Mouse (Mus musculus) ES-Bruce4 (cell line): ENCODE data around the gene Defa30. TPM values are rescaled to one million over a fixed set of nuclear protein-coding genes. Genes with fewer than 3 reads are reported as not detected.
"Not testable (repeated sequence)": the region's sequence is repeated elsewhere in the genome, so short reads cannot be mapped to it uniquely, and the experiment has no call there.

Source experiments
- H3K27ac ChIP-seq: 2 replicates; pipeline ENCODE4 v1.5.1; 2012; ENCODE audit warnings: low read length, inconsistent platforms; ENCODE audit not compliant: insufficient read depth
- H3K27me3 ChIP-seq: 2 replicates; pipeline ENCODE4 v1.6.1; 2012; ENCODE audit warnings: mild to moderate bottlenecking, low read length, inconsistent platforms; ENCODE audit not compliant: control insufficient read depth, poor library complexity, insufficient read depth, severe bottlenecking
- H3K36me3 ChIP-seq: 2 replicates; pipeline ENCODE4 v1.6.1; 2012; ENCODE audit warnings: inconsistent platforms, mild to moderate bottlenecking, low read length, moderate library complexity; ENCODE audit not compliant: control insufficient read depth, poor library complexity, insufficient read depth, severe bottlenecking
- H3K4me1 ChIP-seq: one replicate; pipeline ENCODE4 v1.8.1; 2011; ENCODE audit warnings: low read length; ENCODE audit not compliant: control insufficient read depth, insufficient read depth
- H3K4me3 ChIP-seq: 2 replicates; pipeline ENCODE4 v1.5.1; 2011; ENCODE audit warnings: low read depth, mild to moderate bottlenecking, low read length
- H3K9ac ChIP-seq: 2 replicates; pipeline ENCODE4 v1.6.1; 2012; ENCODE audit warnings: low read depth, mild to moderate bottlenecking, inconsistent platforms; ENCODE audit not compliant: poor library complexity, severe bottlenecking
- H3K9me3 ChIP-seq: replicated peaks from 2 replicates; pipeline ENCODE4 v1.6.1; 2012; ENCODE audit warnings: mild to moderate bottlenecking, low read length, inconsistent platforms; ENCODE audit not compliant: control insufficient read depth, poor library complexity, insufficient read depth, severe bottlenecking
- CTCF ChIP-seq: IDR thresholded peaks from one replicate; pipeline ENCODE4 v1.8.1; 2011; ENCODE audit warnings: low read depth, low read length
- EP300 ChIP-seq: IDR thresholded peaks from 2 replicates; pipeline ENCODE4 v1.6.1; 2011; ENCODE audit warnings: low read depth, low read length; ENCODE audit not compliant: insufficient read depth
- POLR2A ChIP-seq: IDR thresholded peaks from one replicate; pipeline ENCODE4 v1.8.1; 2011; ENCODE audit warnings: low read length; ENCODE audit not compliant: insufficient read depth
- polyA plus RNA-seq: library from polyadenylated mRNA; stranded (reverse); fragments of >200 nt; gene quantifications from 2 replicates; pipeline ENCODE4 v1.2.4, GENCODE M21; 2011; ENCODE audit warnings: low read depth; ENCODE audit not compliant: missing spikeins, insufficient read depth, insufficient read length

The Defa30 gene
- not detected in 2 replicates for polyA plus RNA-seq

GRCm38 (mm10) chr8:21134342-21134741, at the start of gene Defa30:
Gene Defa30 (plus strand): TSS chr8:21134642.
- not testable (repeated sequence) for H3K36me3 ChIP-seq, H3K9ac ChIP-seq, H3K4me3 ChIP-seq, H3K9me3 ChIP-seq, H3K27ac ChIP-seq, H3K27me3 ChIP-seq, H3K4me1 ChIP-seq

GRCm38 (mm10) chr8:21093106-21093505, 41.3 kb upstream of the Defa30 start:
- H3K27me3 ChIP-seq, result no peaks in the 10 kb centered on the region

GRCm38 (mm10) chr8:21095950-21096349, 38.5 kb upstream of the Defa30 start, which contains the start of gene Gm14851:
Gene Gm14851 (minus strand): TSS chr8:21096050.
- not testable (repeated sequence) for H3K27me3 ChIP-seq, H3K9ac ChIP-seq, H3K9me3 ChIP-seq, H3K4me3 ChIP-seq, H3K27ac ChIP-seq, H3K36me3 ChIP-seq, H3K4me1 ChIP-seq

More at GRCm38 (mm10) chr8:21093106-21093505, 41.3 kb upstream of the Defa30 start:
- Histone ChIP-seq H3K4me3 (no peak overlapping the region), H3K4me1 (no peaks in the 10 kb centered on the region), H3K9ac (no peak overlapping the region), H3K9me3 (no peaks in the 10 kb centered on the region), H3K36me3 (no peaks in the 10 kb centered on the region), H3K27ac (no peak overlapping the region)
- TF ChIP-seq CTCF (no peak), EP300 (no peak), POLR2A (no peak)

- H3K36me3 ChIP-seq, H3K27ac ChIP-seq, H3K4me3 ChIP-seq, H3K27me3 ChIP-seq, H3K9ac ChIP-seq, H3K9me3 ChIP-seq, H3K4me1 ChIP-seq: not testable (repeated sequence)
Measured at GRCm38 (mm10) chr8:21161977-21162376, 27.5 kb downstream of the Defa30 start, which contains the start of gene Defa22. Gene Defa22 (plus strand): TSS chr8:21162277.

Other genes with a start within 250 kb of the Defa30 start
- not detected in 2 replicates for gene Defb33, start 242.0 kb upstream of the Defa30 start, polyA plus RNA-seq
- not detected in 2 replicates for gene Gm15056, start 232.0 kb upstream of the Defa30 start, polyA plus RNA-seq
- gene Gm6040, start 212.6 kb upstream of the Defa30 start, polyA plus RNA-seq, result not detected in 2 replicates
- gene AY761185, start 189.9 kb upstream of the Defa30 start, polyA plus RNA-seq, result not detected in 2 replicates
- not detected in 2 replicates for gene Defa21, start 109.1 kb upstream of the Defa30 start, polyA plus RNA-seq
- not detected in 2 replicates for gene Defa23, start 79.6 kb upstream of the Defa30 start, polyA plus RNA-seq
- gene Defa35, start 69.6 kb upstream of the Defa30 start, polyA plus RNA-seq, result not detected in 2 replicates
- not detected in 2 replicates for gene Defa25, start 50.2 kb upstream of the Defa30 start, polyA plus RNA-seq
- gene Gm14851, start 38.6 kb upstream of the Defa30 start, polyA plus RNA-seq, result not detected in 2 replicates
- gene Defa22, start 27.6 kb downstream of the Defa30 start, polyA plus RNA-seq, result not detected in 2 replicates
- not detected in 2 replicates for gene Defa31, start 57.0 kb downstream of the Defa30 start, polyA plus RNA-seq
- gene Gm15293, start 66.9 kb downstream of the Defa30 start, polyA plus RNA-seq, result not detected in 2 replicates
- gene Gm15292, start 115.1 kb downstream of the Defa30 start, polyA plus RNA-seq, result not detected in 2 replicates
- not detected in 2 replicates for gene Defa27, start 180.9 kb downstream of the Defa30 start, polyA plus RNA-seq
- not detected in 2 replicates for gene Defa29, start 192.4 kb downstream of the Defa30 start, polyA plus RNA-seq
- not detected in 2 replicates for gene Defa2, start 243.9 kb downstream of the Defa30 start, polyA plus RNA-seq